Mouse (Mus musculus): Measurements from ENCODE around the gene Plbd2.

Gene Plbd2

DNA sequence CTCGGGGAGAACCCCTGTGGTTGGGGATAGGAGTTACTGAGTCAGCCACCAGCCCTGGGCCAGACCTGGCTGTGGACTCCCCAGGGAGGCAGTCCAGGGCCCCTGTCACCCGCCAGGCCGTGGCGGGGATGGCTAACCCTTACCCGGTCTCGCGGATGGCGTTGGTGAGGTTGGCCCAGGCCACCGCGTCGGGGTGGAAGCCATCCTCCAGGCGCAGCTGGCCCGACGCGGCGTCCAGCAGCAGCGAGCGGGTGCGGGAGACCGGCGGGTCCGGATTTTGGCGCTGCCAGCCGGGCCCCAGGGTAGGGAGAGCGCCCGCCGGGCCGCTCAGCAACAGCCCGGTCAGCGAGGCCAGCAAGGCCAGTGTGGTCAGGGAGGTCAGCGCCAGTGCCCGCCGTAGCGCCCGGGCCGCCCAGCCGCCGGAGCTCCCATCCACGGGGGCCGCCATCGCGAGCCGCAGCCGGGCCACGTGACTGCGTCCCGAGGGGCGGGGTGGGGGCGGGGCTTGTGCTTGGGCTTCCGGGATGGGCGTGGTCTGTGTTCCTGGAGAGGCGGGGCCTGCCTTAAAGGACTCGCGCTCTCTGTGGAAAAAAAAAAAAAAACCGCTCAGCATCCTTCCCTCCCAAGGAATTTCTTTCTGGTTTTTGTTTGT lies at the start of gene Plbd2:
Gene Plbd2 (minus strand): TSS at position 482 of the 652 bp plus-strand sequence.
- DNase-seq (ENCODE audit: low spot score): peak; percentile 68

DNA sequence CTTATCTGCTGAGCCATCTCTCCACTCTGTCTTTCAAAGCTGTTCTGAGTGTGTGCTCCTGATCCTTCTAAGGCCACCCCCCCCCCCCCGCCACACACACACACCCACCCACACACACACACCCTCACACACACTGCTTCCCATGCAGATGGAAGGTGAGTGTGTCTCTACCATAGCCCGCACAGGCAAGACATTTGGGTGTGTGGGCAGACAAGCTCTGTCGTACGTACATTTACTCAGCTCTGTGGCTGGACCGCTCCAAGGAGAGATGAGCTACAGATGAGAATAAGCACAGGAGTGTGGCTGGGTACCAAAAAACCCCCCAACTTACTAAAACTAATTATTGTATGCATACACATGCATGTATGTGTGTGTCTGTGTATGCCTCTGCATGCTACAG lies 47.2 kb upstream of the Plbd2 start:
- DNase-seq (ENCODE audit: low spot score): no peak

DNA sequence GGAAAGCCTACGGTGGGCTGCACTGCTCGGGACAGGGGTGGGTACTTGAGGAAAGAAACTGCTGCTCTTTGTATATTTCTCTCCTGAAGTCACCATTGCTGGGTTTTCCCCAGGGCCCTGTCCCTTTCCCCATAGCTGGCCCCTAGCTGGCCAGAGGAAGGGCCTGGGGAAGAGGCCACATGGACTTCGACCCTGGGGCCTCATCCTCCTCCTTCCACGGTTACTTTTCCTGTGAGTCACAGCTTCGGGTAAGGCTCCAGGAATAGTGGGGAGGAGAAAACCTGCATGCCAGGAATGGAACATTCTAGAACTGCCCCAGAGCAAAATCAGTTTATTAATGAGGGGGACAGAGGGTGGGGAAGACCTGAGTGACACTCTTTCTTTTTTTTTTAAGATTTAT lies 46.7 kb upstream of the Plbd2 start:
- DNase-seq (ENCODE audit: low spot score): no peak

DNA sequence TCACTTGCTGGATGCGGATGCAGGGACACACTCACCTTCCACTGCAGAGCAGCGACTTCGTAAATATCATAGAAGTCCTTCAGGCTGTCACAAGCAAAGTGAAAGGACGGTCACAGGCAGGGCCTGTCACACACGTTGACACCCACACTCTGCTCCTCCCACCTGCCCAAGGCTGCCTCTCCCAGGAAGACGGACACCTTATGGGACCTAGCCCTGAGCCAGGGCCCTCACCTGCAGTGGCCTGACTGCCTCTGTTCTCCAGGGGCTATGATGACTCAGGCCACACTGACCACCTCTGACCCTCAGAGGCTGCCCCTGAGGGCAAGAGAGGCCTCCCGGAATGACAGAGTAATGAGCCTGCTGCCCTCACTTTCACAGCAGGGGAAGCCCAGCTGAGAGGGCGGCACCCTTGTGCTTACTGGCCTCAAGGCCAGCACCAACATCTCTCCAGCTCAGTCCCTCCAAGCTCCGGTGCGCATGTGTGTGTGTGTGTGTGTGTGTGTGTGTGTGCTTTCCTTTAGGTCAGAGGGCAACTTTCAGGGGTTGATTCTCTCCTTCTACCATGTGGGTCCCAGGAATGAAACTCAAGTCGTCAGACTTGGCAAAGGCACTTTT lies 44.9 kb upstream of the Plbd2 start:
- no peak for DNase-seq (ENCODE audit: low spot score)

DNA sequence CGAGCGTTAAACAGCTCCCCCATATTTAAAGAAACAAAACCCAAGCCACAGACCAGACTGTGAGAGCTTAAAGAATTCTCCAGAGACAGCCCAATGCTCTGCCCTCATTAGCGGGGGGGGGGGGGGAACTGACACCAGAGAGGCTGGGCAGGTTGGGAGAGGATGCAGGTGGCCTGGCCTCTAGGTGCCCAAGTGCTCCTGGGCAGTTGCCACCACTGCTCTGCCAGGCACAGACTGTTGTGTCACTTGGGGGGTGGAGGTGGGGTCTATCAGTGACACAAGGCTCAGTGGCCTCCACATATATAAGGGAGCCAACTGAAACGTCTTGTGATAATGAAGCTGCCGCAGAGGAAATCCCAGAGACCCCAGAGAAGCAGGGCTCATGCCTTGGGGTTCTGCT lies 33.2 kb upstream of the Plbd2 start:
- no peak for DNase-seq (ENCODE audit: low spot score)

DNA sequence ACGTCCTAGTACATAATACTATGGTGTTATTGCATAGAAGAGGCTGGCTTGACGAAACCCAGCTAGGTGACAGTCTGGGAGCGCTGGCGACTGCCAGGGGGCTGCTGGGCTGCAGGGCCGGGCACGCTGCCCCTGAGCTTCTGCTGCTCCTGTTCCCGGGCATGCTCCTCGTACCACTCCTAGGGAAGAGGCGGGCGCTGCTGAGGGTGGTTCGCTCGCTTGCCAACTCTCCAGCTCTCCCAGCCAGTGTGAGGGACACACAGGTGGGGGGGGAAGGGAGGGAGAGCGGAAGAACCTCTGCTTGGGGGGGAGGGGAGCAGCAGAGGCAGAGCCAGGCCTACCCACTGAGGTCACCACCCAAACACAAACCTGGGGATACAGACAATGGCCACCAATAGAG lies 32.6 kb upstream of the Plbd2 start:
- DNase-seq (ENCODE audit: low spot score): no peak

DNA sequence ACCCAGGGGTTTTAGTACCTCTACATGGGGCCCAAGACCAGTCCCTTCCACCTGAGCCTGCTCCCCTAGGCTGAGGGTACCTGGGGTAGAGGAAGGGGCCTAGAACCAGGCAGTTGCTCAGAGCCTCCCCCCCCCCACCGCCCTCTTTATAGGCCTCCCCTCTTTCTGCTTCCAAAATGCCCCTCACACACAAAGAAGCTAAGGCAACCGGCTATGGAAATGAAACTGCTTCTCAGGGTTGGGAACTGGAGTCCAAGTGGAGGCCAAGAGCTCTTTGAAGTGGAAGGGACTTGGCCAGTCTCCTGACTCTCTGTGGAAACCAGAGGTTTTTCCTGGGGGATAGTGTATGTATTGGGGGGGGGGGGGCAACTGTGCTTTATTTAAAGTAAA lies 31.3 kb upstream of the Plbd2 start:
- DNase-seq (ENCODE audit: low spot score): no peak

DNA sequence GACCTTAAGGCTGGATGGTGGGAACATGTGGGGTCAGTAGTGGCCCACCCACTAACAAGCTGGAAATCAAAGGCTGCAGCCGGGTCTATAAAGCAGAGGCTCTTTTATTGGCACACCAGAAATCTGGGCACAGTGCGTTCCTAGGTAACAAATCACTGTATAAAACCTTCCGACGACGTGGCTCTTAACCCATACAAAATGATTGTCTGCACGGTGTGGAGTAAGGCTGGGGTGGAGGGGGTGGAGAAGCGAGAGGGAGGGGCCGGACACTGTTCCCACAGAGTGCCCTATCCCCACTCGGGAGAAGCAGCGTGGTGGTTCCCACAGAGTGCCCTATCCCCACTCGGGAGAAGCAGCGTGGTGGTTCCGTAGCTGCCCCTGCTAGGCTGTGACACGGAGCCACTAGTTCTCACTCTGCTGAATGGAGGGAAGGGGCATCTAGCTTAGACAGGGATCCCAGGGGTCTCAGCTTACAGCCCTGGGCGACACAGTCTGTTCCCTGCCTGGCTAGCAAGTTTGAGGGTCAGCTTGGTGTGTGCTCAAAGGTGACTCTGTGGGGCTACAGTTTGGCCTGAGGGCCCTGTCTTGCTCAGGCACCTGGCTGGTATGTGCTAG lies 30.8 kb upstream of the Plbd2 start:
- no peak for DNase-seq (ENCODE audit: low spot score)

DNA sequence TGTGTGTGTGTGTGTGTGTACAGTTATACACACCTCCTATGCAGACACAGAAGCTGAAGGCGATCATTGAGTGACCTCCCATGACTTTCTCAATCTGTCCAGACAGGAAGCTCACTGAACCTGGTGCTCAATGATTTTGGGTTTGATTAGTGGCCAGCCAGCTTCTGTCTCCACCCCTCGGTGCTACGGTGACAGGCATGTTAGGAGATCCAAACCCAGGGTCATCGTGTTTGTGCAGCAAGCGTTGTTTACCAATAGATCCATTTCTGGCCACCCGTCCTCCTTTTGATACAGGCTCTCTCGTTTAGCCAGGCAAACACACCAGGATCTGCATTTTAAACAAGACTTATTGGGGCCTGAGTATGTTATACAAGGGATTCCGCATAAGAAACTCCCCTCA lies 28.2 kb upstream of the Plbd2 start:
- DNase-seq (ENCODE audit: low spot score): no peak

DNA sequence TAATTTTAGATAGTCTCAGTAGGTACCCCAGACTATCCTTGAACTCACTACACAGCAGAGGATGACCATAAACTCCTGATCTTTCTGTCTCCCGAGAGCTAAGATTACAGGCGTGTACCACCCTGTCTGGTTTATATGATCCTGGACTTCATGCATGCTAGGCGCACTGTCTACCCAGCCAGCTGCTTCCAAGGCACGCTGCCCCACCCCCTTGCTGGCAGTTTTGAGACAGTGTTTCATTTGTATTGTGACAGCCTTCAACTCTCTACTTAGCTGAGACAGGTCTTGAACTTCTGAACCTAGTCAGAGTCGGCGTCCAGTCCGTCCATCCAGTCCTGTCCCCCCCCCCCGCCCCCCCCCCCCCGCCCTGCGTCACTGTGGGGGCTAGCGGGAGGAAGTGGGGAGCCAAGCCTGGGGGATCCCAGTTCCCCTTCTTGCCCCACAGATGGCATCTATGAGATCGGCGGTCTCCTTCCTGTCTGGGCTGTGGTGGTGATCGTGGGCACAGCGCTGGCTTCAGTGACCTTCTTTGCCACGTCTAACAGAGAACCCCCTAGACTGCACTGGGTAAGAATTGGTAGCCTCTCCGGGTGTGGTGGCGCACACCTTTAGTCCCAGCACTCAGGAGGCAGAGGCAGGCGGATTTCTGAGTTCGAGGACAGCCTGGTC lies 24.0 kb upstream of the Plbd2 start:
- DNase-seq (ENCODE audit: low spot score): no peak

DNA sequence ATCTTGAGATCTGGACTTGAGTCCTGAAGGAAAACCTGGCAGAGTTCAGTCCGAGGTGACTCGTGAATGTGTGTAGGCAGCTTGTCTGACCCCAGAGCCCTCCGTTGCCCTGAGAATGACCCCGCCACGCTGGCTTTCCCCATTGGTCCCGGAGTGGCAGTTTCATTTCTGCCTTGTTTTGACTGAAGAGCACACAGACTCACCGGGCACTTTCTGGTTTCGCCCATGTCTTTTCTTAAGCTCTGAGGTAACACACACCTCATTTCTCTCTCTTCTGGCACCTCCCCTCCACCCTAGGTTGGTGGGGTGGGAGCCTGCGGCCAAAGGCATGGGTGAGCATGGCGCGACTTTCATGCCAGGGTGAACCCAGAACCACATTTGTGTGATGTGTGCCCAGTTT lies 22.9 kb upstream of the Plbd2 start:
- DNase-seq (ENCODE audit: low spot score): no peak

DNA sequence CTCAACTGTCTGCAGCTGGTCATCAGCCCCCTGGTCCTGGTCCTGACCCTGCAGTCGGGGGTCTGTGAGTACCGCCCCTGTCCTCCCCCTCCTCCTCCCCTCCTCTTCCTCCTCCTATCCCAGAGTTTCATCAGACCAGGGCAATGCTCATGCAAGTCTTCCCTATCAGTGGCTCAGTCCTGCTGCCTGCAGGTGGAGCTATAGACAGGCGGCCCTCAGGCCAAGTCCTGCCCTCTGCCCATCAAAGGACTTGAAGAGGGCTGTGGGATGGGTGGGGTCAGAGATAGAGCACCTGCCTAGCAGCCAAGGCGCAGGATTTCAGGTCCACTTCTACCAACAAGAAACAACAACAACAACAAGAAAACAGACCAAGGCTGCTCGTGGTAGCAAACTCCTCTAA lies 22.3 kb upstream of the Plbd2 start:
- DNase-seq (ENCODE audit: low spot score): no peak

DNA sequence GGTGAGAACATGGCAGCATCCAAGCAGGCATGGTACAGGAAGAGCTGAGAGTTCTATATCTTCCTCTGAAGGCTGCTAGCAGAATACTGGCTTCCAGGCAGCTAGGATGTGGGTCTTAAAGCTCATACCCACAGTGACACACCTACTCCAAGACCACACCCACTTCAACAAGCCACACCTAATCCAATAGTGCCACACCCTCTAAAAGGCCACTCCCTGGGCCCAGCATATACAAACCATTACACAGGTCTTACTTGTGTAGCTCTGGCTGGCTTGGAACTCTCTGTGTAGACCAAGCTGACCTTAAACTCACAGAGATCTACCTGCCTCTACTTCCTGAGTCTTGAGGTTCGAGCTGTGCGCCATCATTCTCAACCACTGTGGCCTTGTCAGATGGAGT lies 21.3 kb upstream of the Plbd2 start:
- no peak for DNase-seq (ENCODE audit: low spot score)

DNA sequence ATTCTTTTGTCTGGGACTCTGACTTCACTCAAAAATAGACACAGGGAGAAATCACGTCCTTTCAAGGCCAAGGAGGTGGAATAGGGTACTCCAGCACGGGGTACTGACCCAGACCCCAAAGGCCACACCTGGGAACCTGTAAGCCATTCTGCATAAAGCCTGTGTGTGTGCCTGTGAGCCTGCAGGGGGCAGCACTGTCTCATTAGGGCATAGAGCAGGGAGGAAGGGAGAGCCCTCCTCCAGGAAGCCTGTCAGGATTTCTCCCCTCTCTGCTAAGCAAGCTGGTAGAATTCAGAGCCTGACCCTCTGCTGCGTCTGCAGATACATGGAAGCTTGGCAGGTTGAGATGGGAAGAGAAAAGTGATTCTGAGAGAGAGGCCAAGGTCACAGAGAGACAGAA lies 19.2 kb upstream of the Plbd2 start:
- peak; percentile 37 for DNase-seq (ENCODE audit: low spot score)

DNA sequence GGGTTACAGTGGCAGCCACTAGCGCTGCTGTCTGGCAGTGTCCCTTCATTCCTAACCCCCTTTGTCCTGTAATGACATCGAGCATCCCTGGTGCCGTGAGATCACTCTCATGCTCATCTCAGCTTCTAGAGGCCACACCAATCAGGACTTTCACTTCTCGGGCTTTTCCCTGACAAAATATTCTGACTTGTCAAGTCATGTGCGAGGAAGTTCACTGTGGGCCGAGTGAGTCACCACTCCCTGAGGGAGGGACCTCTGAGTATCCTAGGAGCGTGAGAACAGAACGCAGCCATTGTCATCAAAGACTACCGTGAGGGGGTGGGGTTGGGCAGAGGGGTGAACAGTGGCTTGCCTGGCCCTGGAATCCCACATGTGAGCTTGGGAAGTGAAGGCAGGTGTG lies 14.1 kb upstream of the Plbd2 start:
- DNase-seq (ENCODE audit: low spot score): no peak

DNA sequence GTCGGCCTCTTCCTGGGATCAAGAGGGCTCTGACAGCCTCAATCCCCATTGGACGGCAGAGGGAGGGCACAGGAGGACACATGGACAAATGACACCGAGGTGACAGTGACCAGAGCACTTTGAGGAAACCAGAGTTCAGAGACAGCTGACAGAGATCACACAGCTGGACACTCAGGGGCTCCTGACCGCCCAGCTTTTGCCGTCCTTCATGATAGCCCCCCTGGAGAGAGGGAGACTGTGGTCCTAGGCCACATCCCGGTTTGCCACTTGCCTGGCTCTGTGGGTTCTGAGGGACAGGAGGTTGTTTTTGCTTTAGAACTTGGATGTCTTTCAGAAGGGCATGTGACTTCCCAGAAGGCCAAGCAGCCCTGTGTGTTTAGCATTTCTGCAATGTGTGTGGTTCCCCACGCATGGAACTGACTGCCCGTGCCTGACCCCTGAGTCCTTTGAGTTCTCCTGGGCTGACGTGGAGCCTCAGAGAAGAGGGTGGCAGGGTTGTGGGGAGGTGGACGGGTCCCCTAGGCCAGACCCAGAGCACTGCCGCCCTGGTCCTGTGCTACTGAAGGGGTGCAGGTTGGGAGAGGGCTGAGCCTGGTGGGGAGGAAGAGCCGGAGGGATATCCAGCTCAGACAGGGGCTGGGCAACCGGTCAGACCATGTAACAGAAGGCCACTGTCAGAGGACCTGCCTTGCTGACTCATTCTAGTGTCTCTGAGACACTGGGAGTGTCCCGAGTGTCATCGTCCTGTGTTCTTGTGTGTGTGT lies 13.0 kb upstream of the Plbd2 start:
- DNase-seq (ENCODE audit: low spot score): no peak

DNA sequence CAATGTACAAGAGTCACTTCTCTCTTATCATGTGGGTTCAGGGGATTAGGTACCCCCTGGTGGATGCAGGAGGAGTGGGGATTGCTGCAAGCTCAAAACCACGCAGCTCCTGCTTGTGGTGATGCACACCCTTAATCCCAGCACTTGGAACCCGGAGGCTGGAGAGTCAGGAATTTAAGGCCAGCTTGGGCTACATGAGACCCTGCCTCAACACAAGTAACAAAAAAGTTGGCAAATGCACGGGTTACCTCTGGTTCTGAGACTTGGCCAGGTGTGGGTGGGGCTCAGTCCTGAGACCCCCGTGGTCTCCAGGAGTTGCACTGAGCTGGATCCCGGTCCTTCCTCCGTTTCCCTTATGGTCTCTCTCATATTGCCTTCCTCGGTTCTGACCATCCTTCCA lies 12.0 kb upstream of the Plbd2 start:
- DNase-seq (ENCODE audit: low spot score): no peak

DNA sequence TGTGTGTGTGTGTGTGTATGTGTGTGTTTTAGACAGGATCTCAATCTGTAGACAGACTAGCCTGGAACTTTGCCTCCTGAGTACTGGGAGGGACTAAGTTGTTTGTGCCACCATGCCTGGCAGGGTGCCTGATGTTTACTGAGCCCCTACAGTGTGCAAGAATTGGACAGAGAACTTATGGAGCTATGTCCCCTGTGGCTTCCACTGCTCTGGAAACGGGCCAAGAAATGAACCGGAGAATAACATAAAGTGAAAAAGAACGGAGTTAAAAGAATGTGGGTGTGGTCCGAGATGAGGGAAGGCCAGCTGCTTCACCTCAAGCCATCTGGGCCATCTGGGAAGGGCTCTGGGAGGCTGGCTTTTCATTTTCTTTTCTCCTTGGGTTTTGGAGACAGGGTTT lies 11.3 kb upstream of the Plbd2 start:
- DNase-seq (ENCODE audit: low spot score): no peak

DNA sequence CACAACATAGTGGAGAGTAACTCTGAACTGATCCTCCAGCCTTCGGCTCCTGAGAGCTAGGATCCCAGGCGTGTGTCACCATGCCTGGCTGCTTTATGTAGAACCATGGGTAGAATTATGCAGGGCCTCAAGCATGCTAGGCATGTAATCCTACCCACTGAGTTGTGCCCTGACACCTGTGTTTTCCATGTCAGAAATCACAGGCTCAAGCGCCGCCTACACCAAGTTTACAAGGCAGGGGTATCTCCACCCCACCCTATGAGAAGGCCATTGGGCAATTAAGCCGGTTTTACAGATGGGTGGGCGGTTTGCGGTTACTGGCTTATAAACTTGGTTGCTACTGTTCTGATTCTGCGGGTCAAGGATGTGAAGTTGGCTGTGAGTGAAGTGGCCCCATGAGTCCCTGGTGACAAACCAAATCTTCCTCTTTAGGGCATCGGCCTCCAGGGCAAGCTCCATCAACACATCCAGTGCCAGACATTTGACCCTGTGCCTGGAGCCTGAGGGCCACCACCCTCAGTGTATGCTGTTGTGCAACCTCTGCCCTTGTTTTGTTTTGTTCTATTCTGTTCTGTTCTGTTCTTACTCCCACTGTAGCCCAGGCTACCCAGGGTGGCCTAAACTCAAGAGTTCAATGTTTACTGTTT lies 10.7 kb upstream of the Plbd2 start:
- no peak for DNase-seq (ENCODE audit: low spot score)

DNA sequence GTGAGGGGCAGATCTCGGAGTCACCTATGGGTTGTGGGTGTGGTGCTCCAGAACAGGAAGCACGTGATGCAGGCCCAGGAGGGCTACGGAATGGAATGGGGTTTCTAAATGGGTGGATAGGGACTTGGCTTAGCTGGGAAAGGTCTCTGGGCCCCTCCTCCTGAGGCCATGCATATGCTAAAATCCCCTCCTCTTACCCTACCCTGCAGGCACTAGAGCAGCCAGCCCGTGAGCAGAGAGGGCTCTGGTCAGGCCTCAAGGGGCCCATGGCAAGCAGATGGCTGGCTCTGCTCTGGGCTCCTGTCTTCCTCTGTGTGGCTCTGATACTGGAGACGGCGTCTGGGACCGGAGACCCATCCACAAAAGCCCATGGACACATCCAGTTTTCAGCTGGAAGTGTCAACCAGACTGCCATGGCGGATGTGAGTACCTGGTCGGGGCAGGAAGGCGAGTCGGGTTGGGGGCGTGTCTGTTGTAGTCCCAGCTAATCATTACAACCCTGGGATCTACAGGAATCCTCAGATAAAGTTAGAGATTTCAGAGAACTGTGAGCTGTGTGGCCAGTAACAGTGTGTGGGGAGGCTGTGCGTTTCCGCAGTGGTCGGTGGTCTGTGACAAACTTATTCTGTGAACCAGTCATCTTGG lies 9.6 kb upstream of the Plbd2 start:
- DNase-seq (ENCODE audit: low spot score): no peak

DNA sequence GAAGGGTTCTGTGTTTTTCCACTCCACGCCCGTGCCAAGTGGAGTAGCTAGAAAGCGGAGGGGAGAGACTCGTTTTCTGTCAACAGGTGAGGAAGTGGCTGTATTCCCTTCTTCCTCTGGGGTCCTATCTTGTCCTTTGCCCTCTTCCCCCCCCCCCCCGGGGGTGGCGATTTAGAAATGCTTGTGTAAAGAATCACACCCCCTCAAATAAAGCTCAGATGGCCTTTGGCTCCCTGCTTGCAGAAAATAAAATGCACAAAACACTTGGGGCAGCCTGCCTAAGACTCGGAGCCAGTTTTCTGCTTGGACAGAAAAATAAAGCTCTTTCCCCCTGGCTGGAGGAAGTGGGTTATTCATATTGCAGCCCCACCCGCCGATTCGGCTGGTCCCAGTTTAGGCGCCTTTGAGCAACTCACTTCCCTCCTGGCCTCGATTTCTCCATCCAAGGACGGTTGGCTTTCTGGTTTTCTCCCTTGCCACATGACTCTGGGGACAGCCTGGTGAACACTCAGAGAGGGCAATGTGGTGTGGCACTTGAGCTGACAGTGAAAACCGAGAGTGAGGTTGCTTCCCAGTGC lies 8.3 kb upstream of the Plbd2 start:
- no peak for DNase-seq (ENCODE audit: low spot score)

All from T-cell, adult 2 months (primary cell).